Mouse (Mus musculus) forebrain, postnatal 0 days (tissue): Measurements from ENCODE around the gene Ptms. TPM values are rescaled to one million over a fixed set of nuclear protein-coding genes. Genes with fewer than 3 reads are reported as not detected.

ENCODE experiments used
- ATAC-seq: fragments of 200-750 bp; cut with Nextera tagmentation; 2 replicates; pipeline ENCODE4 v1.8.0; 2017; ENCODE audit warnings: mild to moderate bottlenecking, moderate library complexity
- DNase-seq: peaks from one replicate; pipeline ENCODE4 v3.0.0-alpha.2; 2015
- H3K27ac ChIP-seq: fragments of 300-500 bp; sonication (generic); 2 replicates; pipeline ENCODE4 v1.5.1; 2014; ENCODE audit warnings: low read depth, mild to moderate bottlenecking, antibody characterized with exemption, low read length, moderate library complexity, mixed read lengths
- H3K27me3 ChIP-seq: fragments of 300-500 bp; sonication (generic); 2 replicates; pipeline ENCODE4 v1.6.1; 2014; ENCODE audit warnings: mild to moderate bottlenecking, low read length, mixed read lengths; ENCODE audit not compliant: insufficient read depth
- H3K36me3 ChIP-seq: fragments of 300-500 bp; sonication (generic); 2 replicates; pipeline ENCODE4 v1.6.1; 2014; ENCODE audit warnings: mild to moderate bottlenecking, moderate library complexity; ENCODE audit not compliant: insufficient read depth
- H3K4me1 ChIP-seq: fragments of 300-500 bp; sonication (generic); 2 replicates; pipeline ENCODE4 v1.6.1; 2014; ENCODE audit warnings: antibody characterized with exemption; ENCODE audit not compliant: insufficient read depth
- H3K4me2 ChIP-seq: fragments of 300-500 bp; sonication (generic); 2 replicates; pipeline ENCODE4 v1.6.1; 2014; ENCODE audit warnings: low read depth, mild to moderate bottlenecking, moderate library complexity
- H3K4me3 ChIP-seq: fragments of 300-500 bp; sonication (generic); 2 replicates; pipeline ENCODE4 v1.5.1; 2014; ENCODE audit warnings: low read depth, low read length, mixed read lengths
- H3K9ac ChIP-seq: fragments of 300-500 bp; sonication (generic); 2 replicates; pipeline ENCODE4 v1.6.1; 2014; ENCODE audit warnings: mild to moderate bottlenecking
- H3K9me3 ChIP-seq: fragments of 300-500 bp; sonication (generic); 2 replicates; pipeline ENCODE4 v1.6.1; 2016; ENCODE audit warnings: low read length
- CTCF ChIP-seq: sonication (generic); IDR thresholded peaks from 2 replicates; pipeline ENCODE4 v1.5.1; 2016; ENCODE audit warnings: antibody characterized with exemption, control low read depth, low read depth
- WGBS: fragments of 180-500 bp; shearing (Covaris S2); extraction: QIAGEN DNeasy Blood & Tissue Kit; methylation state at CpG from one replicate; pipeline ENCODE4 v1.1.7; 2014; 5-methylcytosine and 5-hydroxymethylcytosine counted together
- polyA plus RNA-seq: library from polyadenylated mRNA; unstranded; fragments of >200 nt; fragmentation: Nextera tagmentation; extraction: Ambion mirVana; gene quantifications from 2 replicates; pipeline ENCODE4 v1.2.1, GENCODE M21; 2015
- total RNA-seq: library from RNA; depleted of rRNA; stranded (reverse); fragments of >200 nt; gene quantifications from 2 replicates; pipeline ENCODE4 v1.2.3, GENCODE M21; 2014; rRNA removed

Ptms gene
- total and polyA plus RNA-seq, 2 experiments from 2014 or later = 784 to 1,099 TPM

DNA sequence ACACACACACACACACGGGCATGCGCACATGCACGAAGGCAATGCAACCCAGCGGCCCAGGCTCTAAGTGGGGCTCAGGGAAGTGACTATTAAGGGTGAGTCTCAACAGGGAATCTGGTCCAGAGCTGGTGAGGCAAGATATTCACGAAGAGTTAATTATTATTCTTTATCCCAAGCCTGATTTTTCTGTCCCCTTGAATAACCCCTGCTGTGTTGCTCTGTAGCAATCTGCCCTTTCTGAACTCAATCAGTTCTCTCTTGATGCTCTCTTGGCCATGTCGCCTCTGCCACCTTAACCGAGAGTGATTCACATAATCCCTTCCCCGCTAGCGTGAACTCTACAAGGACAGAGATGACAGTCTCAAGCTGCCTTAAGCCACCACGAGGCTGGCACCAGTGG is 36.6 kb downstream of the Ptms start:
- no peak overlapping the region for H3K4me2 ChIP-seq
- whole genome bisulfite sequencing = 63% methylated on average over 10 of the region's 10 CpGs
- no peak overlapping the region for H3K4me3 ChIP-seq
- no peak overlapping the region for H3K27ac ChIP-seq
- H3K9me3 ChIP-seq = no peaks in the 10 kb centered on the region
- no peaks in the 10 kb centered on the region for H3K36me3 ChIP-seq
- H3K9ac ChIP-seq = no peak overlapping the region
- TF ChIP-seq CTCF = no peak
- no peaks in the 10 kb centered on the region for H3K27me3 ChIP-seq
- ATAC-seq (no peak), DNase-seq (no peak)
- H3K4me1 ChIP-seq = no peaks in the 10 kb centered on the region

- no peaks in the 10 kb centered on the region for H3K4me1 ChIP-seq
These were observed 38.1 kb downstream of the Ptms start for GRCm38 (mm10) chr6:124881821-124882220.

DNA sequence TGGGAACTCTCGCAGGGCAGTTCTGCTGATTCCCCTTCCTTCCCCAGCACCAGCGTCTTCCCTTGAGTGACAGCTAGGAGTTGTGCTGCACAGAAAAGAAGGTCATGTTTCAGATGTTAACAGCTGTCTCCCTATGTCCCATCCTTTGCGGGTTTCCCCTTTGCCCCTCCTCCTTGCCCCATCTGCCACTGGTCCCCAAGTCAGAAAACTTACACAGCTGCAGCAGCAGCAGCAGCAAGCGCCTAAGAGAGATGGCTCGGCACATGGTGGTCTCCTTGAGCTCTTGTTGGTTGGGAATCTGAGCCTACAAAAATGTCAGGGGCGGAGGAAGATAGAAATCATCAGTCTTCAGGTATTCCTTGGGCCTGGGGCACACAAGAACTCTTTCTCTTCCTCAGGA is 40.5 kb downstream of the Ptms start:
- H3K27ac ChIP-seq = no peak overlapping the region
- no peak overlapping the region for H3K4me2 ChIP-seq
- no peak for DNase-seq
- no peaks in the 10 kb centered on the region for H3K4me1 ChIP-seq
- ATAC-seq = no peak
- WGBS = 72% methylated on average over 6 of the region's 6 CpGs
- no peak overlapping the region for H3K9ac ChIP-seq
- no peak for TF ChIP-seq CTCF
- no peaks in the 10 kb centered on the region for H3K36me3 ChIP-seq
- no peak overlapping the region for H3K4me3 ChIP-seq
- no peaks in the 10 kb centered on the region for H3K27me3 ChIP-seq
- no peaks in the 10 kb centered on the region for H3K9me3 ChIP-seq

More at GRCm38 (mm10) chr6:124881821-124882220, 38.1 kb downstream of the Ptms start:
- no peaks in the 10 kb centered on the region for H3K36me3 ChIP-seq
- no peak overlapping the region for H3K9ac ChIP-seq
- no peak overlapping the region for H3K4me3 ChIP-seq
- no peak for TF ChIP-seq CTCF
- ATAC-seq (no peak), DNase-seq (no peak)
- no peak overlapping the region for H3K4me2 ChIP-seq
- H3K27ac ChIP-seq = no peak overlapping the region
- H3K27me3 ChIP-seq = no peaks in the 10 kb centered on the region
- 92% methylated on average over 9 of the region's 9 CpGs for WGBS
- no peaks in the 10 kb centered on the region for H3K9me3 ChIP-seq

DNA sequence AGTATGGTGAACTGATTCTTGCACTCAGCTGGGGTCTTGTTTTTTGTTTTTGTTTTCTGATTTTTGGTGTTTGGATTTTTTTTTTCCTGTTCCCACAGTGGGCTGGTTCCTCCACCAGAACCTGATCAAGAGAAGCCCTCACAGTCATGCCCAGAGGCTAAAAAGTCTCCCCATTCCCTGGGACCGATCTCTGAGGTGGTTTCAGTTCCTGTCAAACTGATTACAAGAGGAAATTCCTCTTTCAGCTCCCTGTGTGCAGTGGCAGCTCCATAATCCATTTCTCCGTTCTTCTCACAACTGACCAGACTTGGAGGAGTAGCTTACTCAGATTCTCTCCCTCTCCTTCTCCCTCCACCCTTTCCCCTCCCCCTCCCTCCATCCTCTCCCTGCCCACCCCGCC is 45.6 kb downstream of the Ptms start:
- ATAC-seq (no peak), DNase-seq (no peak)
- no peaks in the 10 kb centered on the region for H3K9me3 ChIP-seq
- no peak for TF ChIP-seq CTCF
- 61% methylated on average over 2 of the region's 3 CpGs for WGBS
- H3K27ac ChIP-seq = no peak overlapping the region
- H3K36me3 ChIP-seq = no peaks in the 10 kb centered on the region
- no peaks in the 10 kb centered on the region for H3K4me1 ChIP-seq
- H3K4me3 ChIP-seq = no peak overlapping the region
- no peak overlapping the region for H3K4me2 ChIP-seq
- H3K27me3 ChIP-seq = no peaks in the 10 kb centered on the region
- H3K9ac ChIP-seq = no peak overlapping the region

DNA sequence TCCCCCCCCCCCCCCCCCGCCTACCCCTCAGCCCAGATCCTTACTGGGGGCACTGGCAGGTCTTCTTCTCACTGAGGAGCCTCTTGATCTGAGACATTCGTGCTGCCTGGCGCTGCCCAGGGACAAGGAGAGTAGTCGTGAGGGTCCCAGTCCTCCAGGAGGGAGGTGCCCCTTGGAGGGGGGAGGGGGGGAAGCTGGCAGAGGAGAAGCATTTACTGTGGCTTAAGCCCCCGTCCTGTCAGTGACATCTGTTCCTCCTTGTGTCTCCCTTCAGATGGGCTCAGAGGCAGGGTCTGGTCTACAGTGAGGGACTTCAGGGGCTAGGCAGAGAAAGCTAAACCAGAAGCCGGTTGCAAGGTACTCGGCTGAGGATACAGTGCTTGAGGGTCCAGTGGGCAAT is 53.3 kb downstream of the Ptms start:
- Histone ChIP-seq H3K27me3 (no peaks in the 10 kb centered on the region), H3K36me3 (no peaks in the 10 kb centered on the region), H3K27ac (no peak overlapping the region), H3K4me3 (no peak overlapping the region), H3K9me3 (no peaks in the 10 kb centered on the region), H3K9ac (no peak overlapping the region), H3K4me1 (peaks cover 11% of the 10 kb centered on the region), H3K4me2 (no peak overlapping the region)
- DNase-seq (no peak), ATAC-seq (no peak)
- WGBS = 63% methylated on average over 6 of the region's 7 CpGs
- no peak for TF ChIP-seq CTCF

DNA sequence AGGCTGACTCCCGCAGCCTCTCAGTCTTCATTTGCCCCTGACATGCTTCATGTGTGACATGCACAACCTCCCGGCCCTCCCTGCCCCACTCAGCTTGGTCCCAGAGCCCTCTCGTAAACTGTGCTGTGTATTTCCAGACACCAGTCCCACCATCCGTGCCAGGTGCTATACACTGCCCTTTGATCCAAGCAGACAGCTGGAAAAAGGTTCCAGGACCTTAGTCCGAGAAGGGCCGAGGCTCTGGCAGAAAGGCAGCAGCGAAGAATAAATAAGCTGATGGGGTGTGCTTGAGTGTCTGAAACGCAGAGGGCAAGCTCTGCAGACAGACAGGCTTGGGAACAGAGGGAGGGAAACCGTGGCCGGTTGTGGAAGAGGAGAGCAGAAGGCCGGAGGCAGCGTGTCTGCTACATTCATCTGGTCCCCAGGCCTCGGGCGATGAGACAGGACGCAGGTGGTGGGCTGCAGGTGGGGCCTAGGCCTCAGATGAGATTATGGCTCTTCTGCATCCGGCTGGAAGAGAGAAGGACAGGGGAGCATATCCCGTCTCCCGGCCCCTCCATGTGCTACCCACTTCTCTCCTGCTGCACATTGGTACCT is 54.0 kb downstream of the Ptms start:
- H3K4me2 ChIP-seq = no peak overlapping the region
- H3K27me3 ChIP-seq = no peaks in the 10 kb centered on the region
- ATAC-seq = no peak
- DNase-seq = no peak
- H3K4me1 ChIP-seq = peaks cover 11% of the 10 kb centered on the region
- no peak overlapping the region for H3K4me3 ChIP-seq
- WGBS = 59% methylated on average over 18 of the region's 18 CpGs
- no peak overlapping the region for H3K9ac ChIP-seq
- H3K9me3 ChIP-seq = no peaks in the 10 kb centered on the region
- H3K27ac ChIP-seq = 0 out of 2 replicates have a peak overlapping the region, but pooled peaks have one; percentile 40
- no peak for TF ChIP-seq CTCF
- H3K36me3 ChIP-seq = 0 out of 2 replicates have a peak, but pooled peaks cover 5% of the 10 kb centered on the region

Other genes with a start within 250 kb of the Ptms start
- gene Emg1, start 207.9 kb downstream of the Ptms start, total RNA-seq = 105 TPM in 2 replicates
- 96.2 and 116 TPM in 2 replicates for gene Emg1, start 207.9 kb downstream of the Ptms start, polyA plus RNA-seq
- 200 and 215 TPM in 2 replicates for gene Phb2, start 207.8 kb downstream of the Ptms start, total RNA-seq
- 271 TPM in 2 replicates for gene Phb2, start 207.8 kb downstream of the Ptms start, polyA plus RNA-seq
- gene Ptpn6, start 181.4 kb downstream of the Ptms start, total RNA-seq = 2.2 and 2.9 TPM in 2 replicates
- 3.6 and 3.8 TPM in 2 replicates for gene Ptpn6, start 181.4 kb downstream of the Ptms start, polyA plus RNA-seq
- 257 and 314 TPM in 2 replicates for gene Grcc10, start 178.7 kb downstream of the Ptms start, total RNA-seq
- 699 and 862 TPM in 2 replicates for gene Grcc10, start 178.7 kb downstream of the Ptms start, polyA plus RNA-seq
- not detected in 2 replicates for gene Gm45234, start 164.1 kb downstream of the Ptms start, total RNA-seq
- gene Gm45234, start 164.1 kb downstream of the Ptms start, polyA plus RNA-seq = 0.11 TPM in 1 of 2 replicates, not detected in the other
- 15.0 and 16.7 TPM in 2 replicates for gene Atn1, start 163.6 kb downstream of the Ptms start, total RNA-seq
- gene Atn1, start 163.6 kb downstream of the Ptms start, polyA plus RNA-seq = 19.3 and 24.2 TPM in 2 replicates
- 130 and 148 TPM in 2 replicates for gene Eno2, start 150.4 kb downstream of the Ptms start, total RNA-seq
- gene Eno2, start 150.4 kb downstream of the Ptms start, polyA plus RNA-seq = 88.5 and 113 TPM in 2 replicates
- 13.7 and 13.8 TPM in 2 replicates for gene Lrrc23, start 140.4 kb downstream of the Ptms start, total RNA-seq
- gene Lrrc23, start 140.4 kb downstream of the Ptms start, polyA plus RNA-seq = 9.6 and 14.7 TPM in 2 replicates
- 4.3 and 6.0 TPM in 2 replicates for gene Spsb2, start 111.4 kb downstream of the Ptms start, total RNA-seq
- gene Spsb2, start 111.4 kb downstream of the Ptms start, polyA plus RNA-seq = 6.8 and 7.0 TPM in 2 replicates
- gene Tpi1, start 105.8 kb downstream of the Ptms start, total RNA-seq = 332 and 338 TPM in 2 replicates
- 354 and 367 TPM in 2 replicates for gene Tpi1, start 105.8 kb downstream of the Ptms start, polyA plus RNA-seq
- gene Usp5, start 90.6 kb downstream of the Ptms start, total RNA-seq = 215 and 224 TPM in 2 replicates
- 173 and 191 TPM in 2 replicates for gene Usp5, start 90.6 kb downstream of the Ptms start, polyA plus RNA-seq
- gene Cdca3, start 90.6 kb downstream of the Ptms start, total RNA-seq = 13.5 and 20.7 TPM in 2 replicates
- gene Cdca3, start 90.6 kb downstream of the Ptms start, polyA plus RNA-seq = 28.5 and 30.5 TPM in 2 replicates
- 0.90 and 1.8 TPM in 2 replicates for gene Gnb3, start 79.8 kb downstream of the Ptms start, total RNA-seq
- 0.61 and 1.2 TPM in 2 replicates for gene Gnb3, start 79.8 kb downstream of the Ptms start, polyA plus RNA-seq
- 78.8 and 85.7 TPM in 2 replicates for gene P3h3, start 62.4 kb downstream of the Ptms start, total RNA-seq
- 6.2 and 9.1 TPM in 2 replicates for gene P3h3, start 62.4 kb downstream of the Ptms start, polyA plus RNA-seq
- 154 and 160 TPM in 2 replicates for gene Gpr162, start 56.1 kb downstream of the Ptms start, total RNA-seq
- 30.3 and 38.1 TPM in 2 replicates for gene Gpr162, start 56.1 kb downstream of the Ptms start, polyA plus RNA-seq
- 0.57 and 0.69 TPM in 2 replicates for gene Cd4, start 31.9 kb downstream of the Ptms start, total RNA-seq
- 0.25 and 0.72 TPM in 2 replicates for gene Cd4, start 31.9 kb downstream of the Ptms start, polyA plus RNA-seq
- gene Lag3, start 8.4 kb downstream of the Ptms start, total RNA-seq = 1.9 and 2.4 TPM in 2 replicates
- 2.6 and 3.9 TPM in 2 replicates for gene Lag3, start 8.4 kb downstream of the Ptms start, polyA plus RNA-seq
- gene Mlf2, start 11.3 kb upstream of the Ptms start, total RNA-seq = 432 and 471 TPM in 2 replicates
- 665 and 718 TPM in 2 replicates for gene Mlf2, start 11.3 kb upstream of the Ptms start, polyA plus RNA-seq
- gene Cops7a, start 45.4 kb upstream of the Ptms start, total RNA-seq = 82.4 and 117 TPM in 2 replicates
- 87.8 and 93.0 TPM in 2 replicates for gene Cops7a, start 45.4 kb upstream of the Ptms start, polyA plus RNA-seq
- gene Pianp, start 76.6 kb upstream of the Ptms start, total RNA-seq = 12.2 and 18.3 TPM in 2 replicates
- 53.8 and 68.9 TPM in 2 replicates for gene Pianp, start 76.6 kb upstream of the Ptms start, polyA plus RNA-seq
- 24.7 and 34.5 TPM in 2 replicates for gene Zfp384, start 89.0 kb upstream of the Ptms start, total RNA-seq
- gene Zfp384, start 89.0 kb upstream of the Ptms start, polyA plus RNA-seq = 7.2 and 8.4 TPM in 2 replicates
- 83.4 and 103 TPM in 2 replicates for gene Ing4, start 119.7 kb upstream of the Ptms start, total RNA-seq
- 102 and 111 TPM in 2 replicates for gene Ing4, start 119.7 kb upstream of the Ptms start, polyA plus RNA-seq
- 11.3 and 12.2 TPM in 2 replicates for gene Acrbp, start 129.6 kb upstream of the Ptms start, total RNA-seq
- 11.4 and 13.8 TPM in 2 replicates for gene Acrbp, start 129.6 kb upstream of the Ptms start, polyA plus RNA-seq
- 0.38 and 0.71 TPM in 2 replicates for gene Lpar5, start 147.8 kb upstream of the Ptms start, total RNA-seq
- gene Lpar5, start 147.8 kb upstream of the Ptms start, polyA plus RNA-seq = 0.59 and 0.61 TPM in 2 replicates
- 121 and 141 TPM in 2 replicates for gene Chd4, start 175.9 kb upstream of the Ptms start, total RNA-seq
- gene Chd4, start 175.9 kb upstream of the Ptms start, polyA plus RNA-seq = 53.3 and 72.6 TPM in 2 replicates
- gene Nop2, start 211.8 kb upstream of the Ptms start, total RNA-seq = 47.2 and 56.0 TPM in 2 replicates
- 39.6 and 43.5 TPM in 2 replicates for gene Nop2, start 211.8 kb upstream of the Ptms start, polyA plus RNA-seq
- gene Iffo1, start 225.1 kb upstream of the Ptms start, total RNA-seq = 24.6 and 28.8 TPM in 2 replicates
- gene Iffo1, start 225.1 kb upstream of the Ptms start, polyA plus RNA-seq = 12.8 and 18.3 TPM in 2 replicates
- 2,022 and 2,511 TPM in 2 replicates for gene Gapdh, start 246.4 kb upstream of the Ptms start, total RNA-seq
- 1,543 and 1,551 TPM in 2 replicates for gene Gapdh, start 246.4 kb upstream of the Ptms start, polyA plus RNA-seq